Comparison of ENCODE assay signal across 19 mouse cellular contexts in the genomic region with DNA sequence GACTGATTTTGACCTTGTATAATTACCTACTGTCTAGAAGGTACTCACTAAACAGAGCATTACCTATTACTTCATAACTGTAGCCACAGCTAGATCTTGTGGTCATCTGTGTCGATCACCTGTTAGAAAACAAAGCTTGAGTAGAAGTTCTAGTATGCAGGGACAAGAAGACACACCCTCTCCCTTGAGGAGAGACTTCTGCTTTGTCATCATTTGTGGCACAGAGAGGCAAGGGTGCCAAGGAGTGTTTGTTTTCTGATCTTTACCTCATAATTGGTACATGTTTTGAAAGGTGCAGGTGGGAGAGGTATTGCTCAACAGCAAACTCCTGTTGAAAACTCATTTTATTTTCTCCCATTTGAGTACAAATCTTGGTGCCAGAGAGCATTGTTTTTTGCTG.
"Had no signal": no experiment of that assay in that cellular context is flagged by ENCODE, and none has a peak within 500 bp of the region (broad histone marks: within the 10 kb centered on the region; RNA-seq: fewer than 3 reads in every experiment).

No protein-coding gene starts in this region.

- H3K4me3 ChIP-seq: midbrain, embryonic 10.5 days; midbrain, embryonic 12.5 days; myocyte; neural tube, embryonic 13.5 days; neural tube, embryonic 15.5 days had no signal

- ATAC-seq: midbrain, embryonic 16.5 days had no signal

- H3K4me1 ChIP-seq: midbrain, embryonic 10.5 days; midbrain, embryonic 12.5 days; neural tube, embryonic 13.5 days had no signal

- H3K9ac ChIP-seq: liver, embryonic 14.5 days; lung, embryonic 14.5 days; midbrain, embryonic 12.5 days; neural tube, embryonic 13.5 days; neural tube, embryonic 15.5 days had no signal

- H3K36me3 ChIP-seq: midbrain, embryonic 10.5 days; midbrain, embryonic 12.5 days; neural tube, embryonic 13.5 days; neural tube, embryonic 15.5 days had no signal

- DNase-seq: liver; lung, embryonic 14.5 days; midbrain, embryonic 14.5 days; retina, postnatal 1 day; right cerebral cortex, adult 18-20 months; right cerebral cortex, postnatal 25 days; right cerebral cortex, postnatal 4 days; spleen, adult 18-20 months; thymus, adult 2 months; thymus, postnatal 25 days; thymus, postnatal 4 days had no signal

- H3K27ac ChIP-seq: liver, embryonic 14.5 days; midbrain, embryonic 10.5 days; midbrain, embryonic 12.5 days; neural tube, embryonic 13.5 days; neural tube, embryonic 15.5 days had no signal

- H3K4me2 ChIP-seq: liver, embryonic 11.5 days; lung, embryonic 14.5 days; midbrain, embryonic 12.5 days; neural tube, embryonic 13.5 days; neural tube, embryonic 15.5 days had no signal

- H3K27me3 ChIP-seq: midbrain, embryonic 12.5 days; neural tube, embryonic 13.5 days; neural tube, embryonic 15.5 days had no signal

- H3K9me3 ChIP-seq: midbrain, embryonic 10.5 days; midbrain, embryonic 12.5 days; neural tube, embryonic 13.5 days; neural tube, embryonic 15.5 days had no signal
